Mouse (Mus musculus) kidney, postnatal 14 days (tissue): Measurements from ENCODE around the gene Hacd1.
"Not testable (repeated sequence)": the region's sequence is repeated elsewhere in the genome, so short reads cannot be mapped to it uniquely, and the experiment has no call there.

Experiments used
- DNase-seq: peaks from one replicate; pipeline ENCODE4 v3.0.0; 2022; ENCODE audit warnings: mixed read lengths

Hacd1 gene

GRCm38 (mm10) chr2:14055566-14056331, at the start of gene Hacd1:
Gene Hacd1, minus strand, starts transcription at chr2:14056135.
- peak; percentile 85 for DNase-seq

- no peak for DNase-seq
These were observed 48.0 kb upstream of the Hacd1 start for GRCm38 (mm10) chr2:14103924-14104323.

- no peak for DNase-seq
These were observed 46.7 kb upstream of the Hacd1 start for GRCm38 (mm10) chr2:14102603-14103002.

- no peak for DNase-seq
These were observed 44.6 kb upstream of the Hacd1 start for GRCm38 (mm10) chr2:14100533-14100932.

- not testable (repeated sequence) for DNase-seq
These were observed 22.6 kb upstream of the Hacd1 start for GRCm38 (mm10) chr2:14078527-14078926.

GRCm38 (mm10) chr2:14074221-14074901, 18.4 kb upstream of the Hacd1 start:
- no peak for DNase-seq

GRCm38 (mm10) chr2:14073362-14074220, 17.7 kb upstream of the Hacd1 start, which contains the start of gene Stam:
Gene Stam, plus strand, starts transcription at chr2:14074098.
- DNase-seq = peak; percentile 91

- no peak for DNase-seq
These were observed 17.1 kb upstream of the Hacd1 start for GRCm38 (mm10) chr2:14073008-14073361.

- no peak for DNase-seq
These were observed 14.5 kb upstream of the Hacd1 start for GRCm38 (mm10) chr2:14070466-14070865.

- DNase-seq = no peak
These were observed 13.1 kb upstream of the Hacd1 start for GRCm38 (mm10) chr2:14069027-14069426.

- DNase-seq = no peak
These were observed 10.0 kb upstream of the Hacd1 start for GRCm38 (mm10) chr2:14065704-14066650.

GRCm38 (mm10) chr2:14055168-14055565, 768 bp downstream of the Hacd1 start:
- peak; percentile 85 for DNase-seq

- DNase-seq = no peak
These were observed 1.2 kb downstream of the Hacd1 start for GRCm38 (mm10) chr2:14054716-14055115.

- DNase-seq = no peak
These were observed 1.8 kb downstream of the Hacd1 start for GRCm38 (mm10) chr2:14054163-14054562.

- DNase-seq = no peak
These were observed 2.3 kb downstream of the Hacd1 start for GRCm38 (mm10) chr2:14053618-14054017.

GRCm38 (mm10) chr2:14048808-14049207, 7.1 kb downstream of the Hacd1 start:
- no peak for DNase-seq

- DNase-seq = peak; percentile 77
These were observed 7.6 kb downstream of the Hacd1 start for GRCm38 (mm10) chr2:14048381-14048780.

- peak; percentile 58 for DNase-seq
These were observed 12.3 kb downstream of the Hacd1 start for GRCm38 (mm10) chr2:14043577-14044170.

- no peak for DNase-seq
These were observed 12.9 kb downstream of the Hacd1 start for GRCm38 (mm10) chr2:14043011-14043410.

GRCm38 (mm10) chr2:14041249-14041648, 14.7 kb downstream of the Hacd1 start:
- no peak for DNase-seq

GRCm38 (mm10) chr2:14019228-14019627, 36.7 kb downstream of the Hacd1 start:
- no peak for DNase-seq

- no peak for DNase-seq
These were observed 50.8 kb downstream of the Hacd1 start for GRCm38 (mm10) chr2:14005121-14005520.
